Mouse (Mus musculus) retina, postnatal 1 day (tissue): ENCODE measurements around the gene Astn1.

Experiments
- DNase-seq: peaks from one replicate; pipeline ENCODE4 v3.0.0-alpha.2; 2012

Gene Astn1

DNA sequence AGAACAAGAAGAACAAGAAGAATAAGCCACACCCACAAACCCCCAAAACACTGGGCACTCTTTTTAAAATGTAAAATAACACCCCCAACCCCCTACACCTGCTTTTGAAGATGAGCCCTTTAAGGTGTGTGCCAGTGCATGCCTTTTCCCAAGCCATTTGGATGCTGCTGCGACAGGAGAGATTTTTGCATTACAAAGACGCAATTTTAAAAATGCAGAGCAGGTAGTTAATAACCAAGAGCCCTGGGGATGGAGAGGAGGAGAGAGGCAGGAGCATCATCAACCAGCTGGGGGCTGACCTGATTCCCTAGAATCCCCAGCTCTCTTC, at the start of gene Astn1:
Astn1 (plus strand) TSS at position 310 of the 328 bp plus-strand sequence.
- no peak for DNase-seq

DNA sequence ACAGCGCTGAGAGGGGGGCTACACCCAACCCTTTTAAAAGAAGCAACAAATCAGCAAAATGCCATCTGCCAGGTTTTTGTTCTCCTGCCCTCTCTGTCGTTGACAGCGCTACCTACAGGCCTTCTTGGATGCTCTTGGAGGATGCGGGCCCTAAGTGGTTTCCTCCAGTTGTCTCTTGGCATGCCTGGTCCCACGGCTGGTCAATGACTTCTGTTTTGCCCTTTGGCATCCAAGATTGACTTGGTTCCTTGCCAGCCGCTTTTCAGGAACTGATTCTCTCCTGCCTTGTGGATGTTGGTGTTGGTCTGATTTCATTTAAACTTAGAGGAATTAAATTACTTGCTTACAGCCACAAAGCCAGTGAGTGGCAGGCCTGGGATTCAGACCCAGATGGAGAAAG, 38.7 kb upstream of the Astn1 start:
- no peak for DNase-seq

DNA sequence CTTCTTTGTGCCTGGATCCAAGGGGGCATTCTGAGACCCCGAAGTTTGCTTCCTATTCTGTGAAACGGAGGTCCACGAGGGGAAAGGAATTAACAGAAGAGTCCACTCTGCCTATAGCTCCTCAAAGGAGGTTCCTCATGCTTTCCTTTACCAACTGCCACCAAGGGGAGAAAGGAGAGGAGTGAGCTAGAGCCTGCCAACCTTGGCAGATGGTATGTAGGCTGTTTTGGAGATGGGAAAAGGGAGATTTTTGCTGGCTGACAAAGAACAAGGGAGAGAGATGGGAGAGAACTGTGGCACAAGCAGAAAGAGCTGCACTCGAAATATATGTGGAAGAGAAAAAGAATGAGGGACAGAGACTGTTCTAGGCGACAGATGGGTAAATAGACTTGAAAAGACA, 33.9 kb upstream of the Astn1 start:
- DNase-seq: no peak

DNA sequence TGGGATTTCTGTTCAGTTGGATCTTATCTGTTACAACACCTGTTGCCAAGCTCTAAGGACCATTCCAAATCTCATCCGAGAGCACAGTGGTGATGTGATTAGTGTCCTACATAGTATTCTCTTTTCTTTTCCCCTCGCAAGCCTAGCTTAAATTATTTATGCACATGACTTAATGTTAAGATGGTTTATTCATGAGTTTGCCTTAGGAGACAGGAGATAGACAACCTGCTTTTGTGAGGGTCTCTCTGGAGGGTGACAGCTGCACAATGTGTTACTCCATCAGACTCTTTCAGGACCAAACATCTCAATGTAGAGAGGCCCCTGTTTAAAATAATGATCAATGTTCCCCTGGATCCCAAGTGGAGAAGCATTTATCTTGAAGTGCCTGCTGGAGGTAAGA, 33.2 kb upstream of the Astn1 start:
- peak; percentile 15 for DNase-seq

DNA sequence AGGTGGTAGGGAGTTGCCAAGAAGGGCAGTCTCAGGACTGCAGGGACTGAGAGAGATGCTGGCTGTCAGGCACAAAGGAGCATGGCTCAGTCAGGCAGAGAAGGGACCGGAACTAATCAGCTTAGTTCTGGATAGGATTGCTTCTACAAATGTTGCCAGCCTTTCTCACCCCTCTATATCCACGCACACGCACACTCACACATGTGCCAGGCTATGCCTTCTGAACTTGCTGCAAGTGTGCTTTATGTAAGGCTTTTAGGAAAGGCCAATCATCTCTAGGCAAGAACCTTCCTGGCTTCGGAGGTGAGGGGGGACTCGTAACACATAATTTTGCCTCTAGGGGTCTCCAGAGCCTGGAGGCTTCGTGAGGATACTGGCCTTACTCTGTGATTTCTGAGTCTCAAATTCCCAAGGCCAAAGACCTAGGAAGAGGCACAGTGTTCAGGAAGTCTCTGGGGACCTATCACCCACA, 18.8 kb upstream of the Astn1 start:
- peak; percentile 54 for DNase-seq

DNA sequence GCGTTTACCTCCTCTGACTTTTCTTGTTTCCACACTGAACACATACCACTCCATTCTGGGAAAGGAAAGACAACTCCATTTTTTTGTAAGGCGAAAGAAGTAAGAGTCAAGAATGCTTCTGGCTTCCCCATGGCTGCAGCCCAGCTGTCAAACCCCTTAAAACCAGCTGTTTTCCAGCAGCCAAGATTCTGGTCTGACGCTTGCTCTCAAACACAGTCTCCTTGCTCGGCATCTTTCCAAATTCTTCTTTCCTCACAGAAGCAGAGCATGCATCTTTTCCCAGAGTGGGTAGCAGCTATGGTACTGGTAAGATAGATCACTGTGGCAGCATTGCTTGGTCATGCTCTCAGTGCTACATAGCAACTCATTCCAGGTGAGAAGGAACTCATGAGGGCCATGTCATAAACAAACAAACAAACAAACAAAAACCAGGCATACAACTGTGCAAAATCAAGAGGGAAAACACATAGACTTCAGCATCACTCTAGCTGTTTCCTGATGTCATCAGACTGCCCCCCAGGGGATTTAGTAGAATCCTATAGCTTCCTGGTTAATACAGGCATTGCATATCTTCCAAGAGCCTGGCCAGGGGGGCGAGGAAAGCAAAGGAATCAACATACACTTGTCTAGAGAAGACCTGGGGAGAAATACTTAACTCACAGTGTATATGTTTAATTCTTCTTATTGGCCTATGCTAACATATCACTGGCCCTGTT, 8.3 kb upstream of the Astn1 start:
- DNase-seq: no peak

DNA sequence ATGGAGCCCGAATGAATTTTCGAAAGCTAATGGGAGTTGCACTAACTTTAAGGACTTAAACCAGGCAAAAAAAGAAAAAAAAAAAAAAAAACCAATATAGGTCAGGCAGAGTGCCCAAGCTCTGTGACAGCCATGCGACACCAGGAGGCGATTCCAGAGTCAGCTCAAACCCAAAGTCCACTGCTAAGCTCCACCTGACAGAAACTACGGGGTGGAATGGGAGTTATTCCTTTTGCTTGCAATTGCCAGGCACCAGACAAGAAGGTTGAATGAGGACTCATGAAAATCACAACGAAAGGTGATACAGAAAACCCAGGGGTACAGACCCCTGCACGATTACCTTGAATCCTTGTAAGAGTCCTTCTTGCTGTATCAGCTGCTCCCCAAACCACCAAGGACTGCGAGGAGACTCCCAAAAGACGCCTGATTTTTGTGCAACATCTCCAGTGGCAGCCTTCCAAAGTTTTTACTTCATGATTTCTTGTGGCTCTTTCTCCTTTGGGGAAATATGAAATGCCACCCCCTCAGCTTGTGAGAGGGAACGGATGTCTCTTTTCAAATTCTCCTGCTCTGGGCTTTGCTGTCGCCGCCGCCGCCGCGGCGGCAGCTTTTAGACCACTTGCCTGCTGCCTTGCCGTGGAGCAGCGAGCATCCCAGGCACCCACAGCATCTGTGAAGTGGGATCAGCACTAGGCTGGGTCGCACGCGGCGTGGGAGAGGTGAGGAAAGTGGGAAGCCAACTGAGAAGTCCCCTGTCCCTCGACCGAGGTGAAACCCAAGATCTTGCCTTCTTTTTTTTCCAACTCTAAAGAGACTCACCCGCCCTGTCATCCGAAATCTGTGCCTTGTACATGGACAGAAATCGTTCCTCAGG, 6.7 kb upstream of the Astn1 start:
- DNase-seq: peak; percentile 55

DNA sequence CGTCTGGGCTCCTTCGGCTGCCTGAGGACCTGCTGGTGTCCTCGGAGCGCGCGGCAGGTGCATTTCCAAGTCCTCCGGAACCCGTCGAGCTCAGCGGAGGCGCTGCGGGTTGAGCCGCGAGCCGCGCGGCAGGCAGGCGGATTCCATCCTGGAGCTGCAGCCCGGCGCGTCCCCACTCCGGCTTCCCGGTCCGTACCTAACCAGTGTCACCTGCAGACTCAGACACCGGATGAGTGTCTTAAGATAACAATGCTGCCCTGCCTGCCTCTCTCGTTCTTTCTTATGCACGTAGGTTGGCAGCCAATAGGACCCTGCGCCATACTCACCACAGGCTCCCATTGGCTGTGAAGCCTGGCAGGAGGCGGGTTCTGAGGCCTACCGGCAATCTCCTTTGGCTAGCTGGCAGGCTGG, 6.0 kb upstream of the Astn1 start, which contains the start of gene Brinp2:
Brinp2 (minus strand) TSS at position 276 of the 411 bp plus-strand sequence.
- peak; percentile 93 for DNase-seq

DNA sequence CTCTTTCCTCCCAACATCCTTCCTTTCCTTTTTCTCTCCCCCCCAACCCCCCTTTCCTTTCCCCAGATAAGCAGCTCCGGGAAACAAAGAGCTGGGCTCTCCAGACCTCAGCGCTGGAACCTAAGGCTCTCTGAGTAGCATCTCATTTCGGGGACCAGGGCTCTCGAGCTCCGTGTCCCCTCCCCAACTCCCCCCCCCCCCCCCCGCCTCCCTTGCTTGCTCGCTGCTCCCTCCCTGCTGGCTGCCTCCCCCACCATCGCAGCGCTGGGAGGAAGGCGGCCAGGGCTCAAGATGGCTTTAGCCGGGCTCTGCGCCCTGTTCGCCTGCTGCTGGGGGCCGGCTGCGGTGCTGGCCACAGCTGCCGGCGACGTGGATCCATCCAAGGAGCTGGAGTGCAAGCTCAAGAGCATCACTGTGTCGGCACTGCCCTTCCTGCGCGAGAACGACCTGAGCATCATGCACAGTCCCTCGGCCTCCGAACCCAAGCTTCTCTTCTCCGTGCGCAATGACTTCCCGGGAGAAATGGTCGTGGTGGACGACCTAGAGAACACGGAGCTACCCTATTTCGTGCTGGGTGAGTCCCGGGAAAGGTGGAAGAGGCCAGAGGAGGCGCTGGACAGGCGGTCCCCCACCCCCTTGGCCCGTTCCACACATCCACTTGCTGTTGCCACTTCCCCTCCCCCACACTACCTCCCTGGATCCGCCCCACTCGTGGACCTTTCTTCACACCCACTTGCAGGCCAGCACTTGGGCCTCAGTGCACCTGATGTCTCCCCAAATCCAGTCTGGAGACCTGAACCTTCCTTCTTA, 424 bp downstream of the Astn1 start:
- peak; percentile 73 for DNase-seq

DNA sequence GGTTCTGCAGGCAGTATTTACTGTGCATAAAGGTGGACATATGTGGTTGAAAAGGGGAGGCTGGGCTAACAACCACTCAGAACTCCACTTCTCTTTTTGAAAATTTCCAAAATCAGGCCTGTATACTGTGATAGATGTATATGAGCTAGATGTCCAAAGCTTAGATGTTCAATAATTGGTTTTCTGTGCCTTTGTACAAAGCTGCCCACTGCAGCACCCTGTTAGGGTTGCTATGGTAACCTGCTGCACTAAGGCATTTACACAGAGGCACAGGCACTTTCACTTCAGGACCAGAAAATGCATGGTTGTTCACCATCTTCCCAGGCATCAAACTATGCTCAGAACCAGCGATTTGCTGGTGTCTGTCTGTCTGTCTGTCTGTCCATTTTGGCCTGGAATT, 2.4 kb downstream of the Astn1 start:
- peak; percentile 39 for DNase-seq

DNA sequence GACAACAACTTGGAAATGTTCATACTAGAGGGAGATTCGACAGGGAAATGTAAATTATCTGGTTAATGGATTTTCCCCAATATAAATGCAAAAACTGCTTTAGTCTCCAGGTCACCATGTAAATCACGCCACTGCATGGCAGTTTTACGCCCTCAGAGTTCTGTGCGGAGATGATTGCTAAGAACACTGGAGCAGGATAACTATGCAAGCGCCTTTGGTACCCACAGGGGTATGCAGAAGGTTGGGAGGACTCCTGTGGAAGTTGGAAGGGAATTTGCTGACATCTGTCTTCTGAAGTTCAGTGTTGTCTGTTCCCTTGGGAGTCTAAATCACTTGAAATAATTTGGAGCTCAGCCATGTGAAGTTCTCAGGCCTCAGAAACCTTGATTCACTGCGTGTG, 20.2 kb downstream of the Astn1 start:
- no peak for DNase-seq

DNA sequence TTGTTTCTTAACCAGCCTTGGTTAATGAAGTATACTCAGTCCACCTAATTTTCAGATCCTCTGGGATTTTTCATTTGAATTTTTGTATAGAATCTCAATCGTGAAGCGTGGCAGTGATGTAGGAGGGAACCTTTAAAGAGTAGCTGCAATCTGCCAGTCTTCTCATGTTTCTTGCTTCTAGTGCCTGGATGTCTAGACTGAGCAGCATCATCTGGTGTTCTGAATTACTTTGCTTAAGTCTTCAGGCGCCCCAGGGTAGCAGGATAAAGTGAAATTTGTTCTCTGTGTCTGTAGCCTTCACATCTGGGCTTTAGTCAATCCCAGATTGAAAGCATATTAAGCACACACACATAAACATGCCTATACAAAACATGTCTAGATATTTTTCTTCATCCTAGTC, 21.1 kb downstream of the Astn1 start:
- DNase-seq: no peak

DNA sequence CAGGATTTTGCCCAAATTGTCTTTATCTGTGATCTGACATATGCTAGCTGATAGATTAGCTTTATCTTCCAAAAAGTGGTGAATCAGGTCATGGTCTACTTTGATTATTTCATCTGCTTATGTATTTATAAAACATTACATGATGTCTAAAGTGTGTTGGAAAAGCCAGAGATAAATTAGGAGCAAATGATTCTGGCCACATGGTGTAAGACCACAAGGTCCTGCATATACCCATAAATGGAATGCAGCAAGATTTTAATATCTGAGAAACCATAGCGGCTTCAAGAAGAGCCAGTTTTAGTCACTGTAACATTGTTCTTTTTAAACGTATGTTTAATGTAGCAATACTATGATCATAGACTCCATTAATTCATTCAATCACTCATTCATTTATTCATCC, 23.2 kb downstream of the Astn1 start:
- no peak for DNase-seq

DNA sequence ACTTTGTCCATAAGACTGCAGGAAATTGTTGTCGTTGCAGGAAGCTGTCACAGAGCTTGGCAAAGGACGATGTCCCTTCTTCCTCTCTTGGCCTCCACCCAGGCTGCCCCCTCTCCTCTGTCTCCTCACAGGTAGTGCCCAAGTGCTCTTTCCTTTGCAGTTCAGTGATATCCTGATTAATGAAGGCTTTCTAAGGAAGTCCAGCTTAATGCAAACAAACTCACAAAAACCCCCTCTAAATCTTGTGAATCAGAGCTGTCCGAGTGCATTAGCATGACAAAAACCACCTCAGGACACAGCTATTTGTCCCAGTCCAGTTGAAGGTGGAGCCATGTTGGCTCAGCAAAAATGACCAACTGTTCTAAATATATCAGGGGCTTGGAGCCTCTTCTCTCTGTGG, 24.7 kb downstream of the Astn1 start:
- DNase-seq: no peak

DNA sequence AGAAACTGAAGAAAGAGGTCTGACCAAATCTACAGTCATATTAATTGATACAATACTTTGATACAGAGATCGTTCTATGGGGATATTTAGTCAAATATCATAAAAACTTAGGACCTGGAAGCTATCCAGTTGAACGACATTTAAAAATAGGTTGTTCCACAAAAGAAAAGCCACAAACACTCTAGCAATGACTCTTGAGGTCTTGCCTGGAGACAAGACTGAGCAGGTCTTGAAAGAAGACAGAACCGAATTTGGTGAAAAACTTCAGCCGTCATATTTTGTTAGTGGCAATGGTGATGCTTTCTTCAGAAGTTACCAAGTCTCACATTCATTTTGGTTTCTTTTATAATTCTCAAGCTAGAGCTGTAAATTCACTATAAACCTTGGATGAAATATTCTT, 26.9 kb downstream of the Astn1 start:
- DNase-seq: no peak

DNA sequence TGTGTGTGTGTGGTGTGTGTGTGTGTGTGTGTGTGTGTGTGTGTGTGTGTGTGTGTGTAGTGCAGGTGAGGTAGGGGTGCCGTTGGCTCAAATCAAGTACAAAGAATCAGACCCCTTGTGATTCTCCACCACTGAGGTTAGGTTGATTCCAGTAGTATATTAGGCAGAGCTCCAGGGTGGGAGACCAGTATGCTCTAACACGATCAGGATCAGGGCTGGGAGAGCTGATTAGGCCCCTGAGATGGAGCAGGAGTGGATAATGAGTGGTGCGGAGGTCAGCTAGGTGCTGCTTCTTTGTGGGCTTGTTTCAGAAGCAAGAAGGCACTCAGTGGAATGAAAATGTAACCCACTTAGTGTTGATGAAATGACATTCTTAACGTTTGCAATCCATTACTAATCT, 28.6 kb downstream of the Astn1 start:
- peak; percentile 39 for DNase-seq

DNA sequence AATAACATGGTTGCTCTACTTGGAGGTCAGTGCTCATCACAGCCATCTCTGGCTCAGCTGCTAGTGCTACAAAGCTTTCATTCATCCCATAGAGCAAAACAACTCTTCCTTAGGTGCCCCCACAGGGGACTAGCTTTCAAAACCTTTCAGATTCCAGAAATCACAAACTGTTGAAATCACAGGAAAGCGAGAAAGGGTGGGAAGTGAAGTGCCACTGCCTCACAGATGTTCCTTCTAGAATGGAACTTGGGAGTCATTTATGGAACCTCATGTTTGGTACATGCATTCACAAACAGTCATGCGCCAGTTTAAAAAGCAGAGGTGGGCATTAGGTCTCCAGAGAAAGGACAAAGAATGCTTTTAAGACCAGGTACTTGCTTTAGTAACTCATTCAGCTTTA, 35.0 kb downstream of the Astn1 start:
- DNase-seq: no peak

DNA sequence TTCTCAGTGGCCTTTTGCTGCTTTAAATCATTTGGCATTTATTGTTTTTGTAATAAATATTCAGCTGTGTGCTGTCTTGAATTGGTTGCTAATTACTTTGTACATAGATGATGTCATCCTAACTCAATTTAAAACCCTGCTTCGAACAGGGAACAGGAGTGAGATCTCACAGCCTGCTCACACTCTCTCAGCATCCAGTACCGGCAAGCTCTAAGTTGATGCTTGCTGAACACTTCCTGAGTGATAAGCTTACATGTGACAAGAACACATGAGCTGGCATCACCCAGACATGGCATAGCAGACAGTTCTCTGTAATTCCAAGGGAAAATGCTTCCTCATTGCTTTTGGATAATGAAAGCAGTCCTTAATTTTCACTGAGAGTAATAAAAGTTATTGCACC, 38.8 kb downstream of the Astn1 start:
- no peak for DNase-seq

DNA sequence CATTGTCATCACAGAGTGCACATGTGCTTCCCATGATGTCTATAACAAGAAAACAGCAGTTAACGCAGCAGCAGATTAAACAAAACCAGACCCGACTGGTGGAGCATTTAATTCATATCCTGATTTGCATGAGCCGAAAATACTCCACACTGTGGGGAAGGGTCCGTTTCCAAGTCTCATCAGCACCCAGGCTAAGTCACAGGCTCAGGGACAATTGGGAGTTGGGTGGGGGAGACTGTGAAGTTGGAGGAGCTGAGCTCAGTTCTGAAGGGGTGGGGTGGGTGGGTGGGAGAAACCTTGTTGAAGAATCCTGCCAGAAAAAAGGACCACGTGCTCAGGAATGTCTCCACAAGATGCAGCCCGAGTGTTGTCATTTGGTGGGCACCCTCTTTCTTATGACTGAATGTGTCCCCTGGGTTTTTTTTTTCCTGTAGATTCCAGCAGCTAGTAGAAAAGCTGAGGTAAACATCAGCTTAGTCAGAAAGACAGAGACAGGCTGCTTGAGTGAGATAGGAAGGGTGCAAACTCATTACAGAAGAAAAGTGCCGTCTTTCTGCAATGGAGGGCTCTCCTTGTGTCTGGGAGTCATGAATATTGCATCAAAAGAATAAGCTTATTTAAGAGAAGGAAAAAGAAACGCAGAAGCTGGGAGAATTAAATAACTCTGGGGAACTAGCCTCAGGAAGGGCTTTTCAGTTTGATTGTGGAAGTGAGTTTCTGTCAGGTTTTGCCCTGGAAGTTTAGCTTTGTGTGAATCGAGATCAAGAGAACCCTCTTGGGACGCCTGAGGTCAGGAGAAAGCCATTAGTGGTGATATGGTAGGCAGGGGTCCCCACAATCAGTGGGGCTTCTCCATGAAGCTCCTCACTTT, 44.1 kb downstream of the Astn1 start:
- no peak for DNase-seq

DNA sequence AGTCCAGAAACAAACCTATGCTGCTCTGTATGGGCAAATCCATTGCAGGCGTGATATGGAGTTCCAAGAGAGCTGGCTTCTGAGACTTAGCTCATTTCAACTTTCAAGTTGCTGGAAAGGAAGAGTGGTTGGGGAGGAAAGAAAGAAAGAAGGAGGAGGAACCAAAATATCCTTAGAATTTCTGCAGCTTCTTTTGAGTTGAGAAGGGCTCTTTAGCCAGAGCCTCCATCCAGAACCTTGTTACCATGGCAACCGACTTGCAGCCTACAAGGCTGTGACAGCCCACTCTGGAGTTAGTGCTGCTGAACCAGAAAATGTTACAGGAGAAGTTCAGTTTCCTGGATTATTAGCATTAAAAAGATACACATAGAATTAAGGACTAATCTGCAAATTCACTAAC, 46.1 kb downstream of the Astn1 start:
- peak; percentile 32 for DNase-seq

DNA sequence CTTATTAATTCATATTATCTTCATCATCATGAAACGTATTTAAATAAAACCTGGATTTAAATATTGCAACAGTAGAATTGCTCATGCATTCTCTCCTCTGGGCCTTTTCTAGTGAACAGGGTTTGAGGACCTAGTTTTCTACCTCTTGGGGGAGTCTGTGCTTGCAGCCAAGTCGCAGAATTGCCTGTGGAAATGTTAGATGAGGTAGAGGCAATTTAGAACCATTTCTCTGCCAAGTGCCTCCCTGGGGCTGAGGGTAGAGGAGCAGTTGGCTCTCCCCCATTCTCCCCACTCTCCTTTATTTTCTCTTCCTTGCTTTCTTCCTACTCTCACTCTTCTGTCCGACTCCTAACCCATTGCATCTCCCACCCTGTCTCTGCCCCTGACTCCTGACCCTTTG, 49.1 kb downstream of the Astn1 start:
- no peak for DNase-seq

DNA sequence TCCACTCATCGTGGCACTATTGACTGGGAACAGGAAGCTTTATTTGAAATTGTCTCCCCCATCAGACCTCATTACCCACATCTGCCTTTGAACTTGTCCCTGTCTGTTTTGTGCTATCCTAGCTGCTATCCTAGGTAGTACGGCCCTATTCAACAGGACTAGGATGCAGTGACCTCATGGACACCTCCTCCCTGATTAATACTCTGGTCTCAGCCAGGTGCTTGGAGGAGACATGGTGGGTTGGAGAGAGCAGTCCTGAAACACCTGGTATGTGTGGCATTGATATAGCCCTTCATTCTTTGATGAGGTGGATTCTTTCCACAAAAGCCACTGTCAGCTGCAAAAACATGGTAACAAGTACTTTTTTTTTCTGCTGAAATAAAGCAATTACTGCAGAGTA, 52.1 kb downstream of the Astn1 start:
- no peak for DNase-seq
